Mouse (Mus musculus): ENCODE measurements around the gene BC052040.

DNA sequence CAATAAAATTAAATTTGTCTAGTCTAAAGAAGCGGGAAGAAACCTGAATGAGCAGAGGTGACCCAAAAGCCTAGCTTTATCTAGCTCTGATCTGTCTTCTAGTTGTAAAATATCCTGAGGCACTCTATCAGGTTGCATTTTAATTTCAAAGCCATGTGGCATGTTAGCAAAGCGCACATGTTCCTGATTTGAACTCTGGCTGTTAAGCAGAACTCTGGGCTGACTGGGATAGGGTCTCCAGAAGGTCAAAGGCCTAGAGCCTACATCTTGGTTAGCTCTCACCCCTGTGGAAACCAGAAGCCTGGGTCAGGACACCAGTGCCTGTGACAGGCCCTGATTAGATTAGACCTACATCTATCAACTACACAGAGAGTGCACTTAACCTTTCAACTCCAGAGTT is 156.4 kb downstream of the BC052040 start:
- no peak for TF ChIP-seq CTCF (IDR thresholded peaks at IDR 0.05; ENCODE audit: control insufficient read depth, insufficient read depth, insufficient read length)
- TF ChIP-seq FOSL1 (IDR thresholded peaks at IDR 0.05; ENCODE audit: insufficient read depth, low read length, poor library complexity, severe bottlenecking) = no peak
- TF ChIP-seq MAX (IDR thresholded peaks at IDR 0.05) = no peak
- TF ChIP-seq MYOD1 (IDR thresholded peaks at IDR 0.05; ENCODE audit: control insufficient read depth, insufficient read length, low read depth) = no peak
- TF ChIP-seq CEBPB (IDR thresholded peaks at IDR 0.05; ENCODE audit: low read depth) = no peak
- TF ChIP-seq MYOG (IDR thresholded peaks at IDR 0.05; ENCODE audit: control insufficient read depth, extremely low read depth, insufficient read length) = no peak
- TF ChIP-seq USF1 (IDR thresholded peaks at IDR 0.05; ENCODE audit: low read depth) = no peak
